Mouse (Mus musculus) C2C12 (cell line): ENCODE measurements at regions not wholly inside any gene's neighbourhood (a gene's known extent, or its start where the extent isn't known, plus 50 kb on each side); places are given as distances from the start of the nearest gene placed in this dataset.

Experiments
- CEBPB ChIP-seq: IDR thresholded peaks from one replicate; pipeline ENCODE4 v1.6.1; 2011; ENCODE audit warnings: low read depth, mild to moderate bottlenecking, control low read depth, moderate library complexity
- CTCF ChIP-seq: IDR thresholded peaks from one replicate; pipeline ENCODE4 v1.5.1; 2011; ENCODE audit not compliant: control insufficient read depth, insufficient read depth, insufficient read length
- MAX ChIP-seq: IDR thresholded peaks from one replicate; pipeline ENCODE4 v1.6.1; 2011; ENCODE audit warnings: mild to moderate bottlenecking, control low read depth
- MYOD1 ChIP-seq: IDR thresholded peaks from one replicate; pipeline ENCODE4 v1.6.1; 2011; ENCODE audit warnings: low read depth; ENCODE audit not compliant: control insufficient read depth, insufficient read length
- USF1 ChIP-seq: IDR thresholded peaks from one replicate; pipeline ENCODE4 v1.6.1; 2011; ENCODE audit warnings: low read depth, mild to moderate bottlenecking, control low read depth, moderate library complexity

DNA sequence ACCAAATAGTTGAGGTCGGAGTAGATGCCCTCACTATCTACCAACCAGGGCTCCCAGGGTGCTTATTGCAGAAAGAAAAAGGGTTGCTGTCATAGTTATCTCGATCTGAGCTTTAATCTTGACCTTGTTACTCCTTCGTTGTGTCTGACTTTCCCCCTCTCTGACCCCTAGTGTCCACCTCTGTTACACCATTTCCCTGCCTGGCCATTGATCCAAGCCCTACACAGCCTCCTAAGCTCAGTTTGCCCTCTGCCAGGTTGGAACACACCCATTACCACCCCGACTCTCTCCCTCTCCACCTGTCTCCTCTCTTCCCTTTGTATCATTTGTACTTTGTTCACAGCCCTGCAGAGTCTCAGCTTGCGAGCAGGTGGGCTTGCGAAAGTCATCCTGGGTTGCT lies 73.6 kb upstream of the Crhr1 start:
- TF ChIP-seq CEBPB (no peak), CTCF (no peak), MAX (no peak), MYOD1 (no peak), USF1 (no peak)
